Mouse (Mus musculus) kidney, adult 2 months (tissue): ENCODE data around the gene Micall1.

Experiments used
- CTCF ChIP-seq: fragments of 200-500 bp; conservative IDR thresholded peaks from 2 replicates; pipeline ENCODE4 v1.5.1; 2011; ENCODE audit warnings: low read depth, mild to moderate bottlenecking, control low read depth, low read length, moderate library complexity, mixed read lengths; ENCODE audit not compliant: insufficient read depth, insufficient read length
- POLR2A ChIP-seq: fragments of 200-500 bp; IDR thresholded peaks from one replicate; pipeline ENCODE4 v1.6.1; 2011; ENCODE audit warnings: low read depth, low read length, control low read depth

DNA sequence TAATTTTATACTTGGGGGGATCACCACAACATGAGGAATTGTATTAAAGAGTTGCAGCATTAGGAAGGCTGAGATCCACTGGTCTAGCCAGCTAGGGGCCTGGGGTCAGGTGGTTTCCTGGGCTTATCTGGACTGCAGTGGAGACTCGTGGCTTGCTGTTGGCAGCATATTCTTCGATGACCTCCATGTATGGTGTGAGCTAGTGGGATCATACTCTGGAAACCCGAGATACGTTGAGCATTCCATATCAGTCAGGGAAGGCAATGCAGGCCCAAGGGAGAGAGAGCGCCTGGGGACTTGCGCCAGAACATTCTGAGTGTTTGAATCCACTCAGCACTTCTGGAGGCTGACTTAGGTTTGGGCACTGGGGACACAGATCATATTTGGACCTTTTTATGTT is 15.1 kb downstream of the Micall1 start:
- no peak for TF ChIP-seq CTCF
- no peak for TF ChIP-seq POLR2A
